7 mouse cellular contexts compared by ENCODE assay signal in the genomic region with DNA sequence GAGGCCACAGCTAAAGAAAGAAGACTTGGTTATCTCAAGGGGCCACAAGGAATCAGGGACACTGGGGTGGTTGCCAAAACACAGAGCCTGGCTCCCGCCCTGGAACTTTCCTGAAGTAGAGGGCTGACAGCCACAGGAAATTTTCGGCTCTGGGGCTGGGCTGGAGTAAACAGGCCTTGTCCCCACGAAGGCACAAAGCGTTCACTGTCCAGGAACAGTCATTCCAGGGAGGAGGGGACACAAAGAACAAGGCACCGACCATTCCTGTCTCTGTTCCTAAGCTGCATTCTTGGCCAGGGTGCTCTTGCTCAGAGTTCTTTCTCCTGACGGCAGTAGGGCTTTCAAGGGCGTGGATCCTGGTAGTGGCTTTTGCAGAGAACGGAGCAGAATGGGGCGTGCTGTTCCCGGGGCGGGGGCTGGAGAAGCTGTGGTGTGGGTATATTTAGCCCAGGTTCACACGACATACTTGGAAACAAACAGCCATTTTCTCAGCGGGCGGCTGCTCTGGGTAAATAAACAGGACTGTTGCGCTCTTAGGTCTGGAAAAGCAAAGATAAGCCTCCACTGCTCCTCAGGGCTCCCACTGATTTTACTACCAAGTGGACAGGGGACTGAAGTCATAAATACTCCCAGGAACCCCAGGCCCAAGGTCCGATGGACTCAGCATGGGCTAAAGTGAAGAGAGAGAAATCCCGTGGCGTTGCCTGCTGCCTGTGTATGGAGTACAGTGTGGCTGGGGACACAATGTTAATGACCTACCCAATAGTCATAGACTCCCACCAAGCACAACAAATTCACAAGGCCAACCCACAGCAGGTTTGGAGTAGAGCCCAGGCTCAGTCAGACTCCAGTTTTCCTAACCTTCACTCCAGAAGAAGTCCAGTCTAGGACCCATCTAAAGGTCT. TPM values are rescaled to one million over a fixed set of nuclear protein-coding genes. Genes with fewer than 3 reads are reported as not detected.
DNase-seq lines count a peak whose midpoint lies in the region; ATAC-seq lines count a peak whose summit lies in the region.

No protein-coding gene starts in this region.

- peak overlapping the region; percentile 65 for H3K9ac ChIP-seq in heart, embryonic 11.5 days (ENCODE audit: low read depth, low read length)
- no peak overlapping the region for H3K9ac ChIP-seq in kidney, embryonic 15.5 days
- no peak overlapping the region for H3K9ac ChIP-seq in limb, embryonic 12.5 days (replicated peaks)
- H3K9ac ChIP-seq in midbrain, embryonic 15.5 days = no peak overlapping the region

- 12% methylated on average over 18 of the region's 18 CpGs for WGBS in heart, embryonic 11.5 days (ENCODE audit: insufficient replicate concordance)
- 38% methylated on average over 18 of the region's 18 CpGs for WGBS in kidney, embryonic 15.5 days
- 43% methylated on average over 18 of the region's 18 CpGs for WGBS in limb, embryonic 12.5 days
- 73% methylated on average over 18 of the region's 18 CpGs for WGBS in midbrain, embryonic 15.5 days

- peaks cover 4% of the 10 kb centered on the region; the same call in 1 of the 2 replicates for H3K36me3 ChIP-seq in heart, embryonic 11.5 days (ENCODE audit: control insufficient read depth, insufficient read depth, low read length)
- peaks cover 19% of the 10 kb centered on the region for H3K36me3 ChIP-seq in kidney, embryonic 15.5 days
- H3K36me3 ChIP-seq in limb, embryonic 12.5 days = peaks cover 37% of the 10 kb centered on the region
- no peaks in the 10 kb centered on the region for H3K36me3 ChIP-seq in midbrain, embryonic 15.5 days (replicated peaks)

- no peak overlapping the region for H3K4me3 ChIP-seq in heart, embryonic 11.5 days (ENCODE audit: low read depth, low read length)
- H3K4me3 ChIP-seq in kidney, embryonic 15.5 days (replicated peaks) = no peak overlapping the region
- H3K4me3 ChIP-seq in limb, embryonic 12.5 days (replicated peaks) = no peak overlapping the region
- H3K4me3 ChIP-seq in midbrain, embryonic 15.5 days = no peak overlapping the region

- peak; percentile 75 for DNase-seq in adrenal gland, postnatal 25 days
- DNase-seq in cerebellum, postnatal 36 days = peak; percentile 80 to 84
- DNase-seq in retina, postnatal 1 day = no peak

- no peak for ATAC-seq in heart, embryonic 11.5 days (replicated peaks; ENCODE audit: insufficient number of reproducible peaks, low FRiP score, low TSS enrichment)
- ATAC-seq in kidney, embryonic 15.5 days (replicated peaks; ENCODE audit: low FRiP score) = peak; percentile 30; the same call in 1 of the 2 replicates
- ATAC-seq in limb, embryonic 12.5 days (ENCODE audit: insufficient number of reproducible peaks, insufficient read depth, low FRiP score, low TSS enrichment, low read depth) = no peak; the same call in 1 of the 2 replicates
- ATAC-seq in midbrain, embryonic 15.5 days (replicated peaks) = peak; percentile 40; the same call in 1 of the 2 replicates

- H3K27me3 ChIP-seq in heart, embryonic 11.5 days (ENCODE audit: control insufficient read depth, insufficient read depth, low read length) = no peaks in the 10 kb centered on the region
- no peaks in the 10 kb centered on the region for H3K27me3 ChIP-seq in kidney, embryonic 15.5 days
- H3K27me3 ChIP-seq in limb, embryonic 12.5 days = no peaks in the 10 kb centered on the region
- H3K27me3 ChIP-seq in midbrain, embryonic 15.5 days (replicated peaks) = no peaks in the 10 kb centered on the region

- peak overlapping the region; percentile 96 for H3K27ac ChIP-seq in heart, embryonic 11.5 days (ENCODE audit: low read depth, low read length)
- peak overlapping the region; percentile 88 for H3K27ac ChIP-seq in kidney, embryonic 15.5 days
- peak overlapping the region; percentile 81 for H3K27ac ChIP-seq in limb, embryonic 12.5 days
- peak overlapping the region; percentile 61 for H3K27ac ChIP-seq in midbrain, embryonic 15.5 days

- peaks cover 69% of the 10 kb centered on the region for H3K4me1 ChIP-seq in heart, embryonic 11.5 days (ENCODE audit: control insufficient read depth, insufficient read depth, low read length)
- H3K4me1 ChIP-seq in kidney, embryonic 15.5 days = peaks cover 50% of the 10 kb centered on the region
- peaks cover 28% of the 10 kb centered on the region for H3K4me1 ChIP-seq in limb, embryonic 12.5 days (replicated peaks)
- H3K4me1 ChIP-seq in midbrain, embryonic 15.5 days = peaks cover 10% of the 10 kb centered on the region; the same call in 1 of the 2 replicates

- H3K4me2 ChIP-seq in heart, embryonic 11.5 days = peak overlapping the region; percentile 56
- no peak overlapping the region for H3K4me2 ChIP-seq in kidney, embryonic 15.5 days
- peak overlapping the region; percentile 26; the same call in 1 of the 2 replicates for H3K4me2 ChIP-seq in limb, embryonic 12.5 days
- H3K4me2 ChIP-seq in midbrain, embryonic 15.5 days = no peak overlapping the region

- no peaks in the 10 kb centered on the region for H3K9me3 ChIP-seq in heart, embryonic 11.5 days (replicated peaks; ENCODE audit: control insufficient read depth, low read length)
- H3K9me3 ChIP-seq in kidney, embryonic 15.5 days (replicated peaks) = no peaks in the 10 kb centered on the region
- H3K9me3 ChIP-seq in limb, embryonic 12.5 days = no peaks in the 10 kb centered on the region
- H3K9me3 ChIP-seq in midbrain, embryonic 15.5 days = no peaks in the 10 kb centered on the region

RNA-seq across cellular contexts. Expression of gene Cox4i2, which starts 31.7 kb away (rescaled TPM):
- 4.2 and 4.3 TPM in 2 replicates for total RNA-seq in adrenal gland, postnatal 25 days (2021)
- 22.4 and 22.5 TPM in 2 replicates for polyA plus RNA-seq in heart, embryonic 11.5 days (2014; fragmentation: Nextera tagmentation; extraction: Ambion mirVana)
- polyA plus RNA-seq in kidney, embryonic 15.5 days (2015; fragmentation: Nextera tagmentation; extraction: Ambion mirVana) = 16.4 and 20.9 TPM in 2 replicates
- 29.9 and 30.6 TPM in 2 replicates for polyA plus RNA-seq in limb, embryonic 12.5 days (2016; fragmentation: Nextera tagmentation; extraction: Ambion mirVana)
- polyA plus RNA-seq in midbrain, embryonic 15.5 days (2015; fragmentation: Nextera tagmentation; extraction: Ambion mirVana) = 5.2 and 6.4 TPM in 2 replicates

RNA-seq across cellular contexts. Expression of gene Bcl2l1, which starts 45.8 kb away (rescaled TPM):
- 48.9 and 61.8 TPM in 2 replicates for total RNA-seq in adrenal gland, postnatal 25 days (2021)
- polyA plus RNA-seq in heart, embryonic 11.5 days (2014; fragmentation: Nextera tagmentation; extraction: Ambion mirVana) = 69.8 and 73.1 TPM in 2 replicates
- polyA plus RNA-seq in kidney, embryonic 15.5 days (2015; fragmentation: Nextera tagmentation; extraction: Ambion mirVana) = 99.5 and 106 TPM in 2 replicates
- 107 and 110 TPM in 2 replicates for polyA plus RNA-seq in limb, embryonic 12.5 days (2016; fragmentation: Nextera tagmentation; extraction: Ambion mirVana)
- polyA plus RNA-seq in midbrain, embryonic 15.5 days (2015; fragmentation: Nextera tagmentation; extraction: Ambion mirVana) = 195 and 197 TPM in 2 replicates

RNA-seq across cellular contexts. Expression of gene Id1, which starts 49.6 kb away (rescaled TPM):
- total RNA-seq in adrenal gland, postnatal 25 days (2021) = 73.3 and 81.1 TPM in 2 replicates
- 95.3 and 98.1 TPM in 2 replicates for polyA plus RNA-seq in heart, embryonic 11.5 days (2014; fragmentation: Nextera tagmentation; extraction: Ambion mirVana)
- 133 and 143 TPM in 2 replicates for polyA plus RNA-seq in kidney, embryonic 15.5 days (2015; fragmentation: Nextera tagmentation; extraction: Ambion mirVana)
- polyA plus RNA-seq in limb, embryonic 12.5 days (2016; fragmentation: Nextera tagmentation; extraction: Ambion mirVana) = 299 and 330 TPM in 2 replicates
- polyA plus RNA-seq in midbrain, embryonic 15.5 days (2015; fragmentation: Nextera tagmentation; extraction: Ambion mirVana) = 30.7 and 33.7 TPM in 2 replicates

Comparison
In these comparisons a context has a peak if more than half of its experiments do, and no peak if none do; other contexts are left out.
1. ATAC-seq: peak in kidney, embryonic 15.5 days (single experiment) and midbrain, embryonic 15.5 days (single experiment); none in heart, embryonic 11.5 days (single experiment) and limb, embryonic 12.5 days (single experiment).
2. H3K4me2 ChIP-seq: peak in heart, embryonic 11.5 days (single experiment) and limb, embryonic 12.5 days (single experiment); none in kidney, embryonic 15.5 days (single experiment) and midbrain, embryonic 15.5 days (single experiment).
3. Peak in every context shown above with its lines, with median percentiles within 50 percentile points of each other: H3K27ac ChIP-seq.